Mouse (Mus musculus): ENCODE results near the gene Uspl1. TPM values are rescaled to one million over a fixed set of nuclear protein-coding genes. Genes with fewer than 3 reads are reported as not detected.

Uspl1 gene
- polyA plus RNA-seq, 1 experiment from 2014 or later: 65.1 TPM

GRCm38 (mm10) chr5:149247047-149247904, 63.1 kb downstream of the Uspl1 start:
- DNase-seq (no peak), ATAC-seq (ENCODE audit: low FRiP score, low TSS enrichment) (no peak)
- Histone ChIP-seq H3K27me3 (ENCODE audit: control insufficient read depth, insufficient read depth, low read length) (no peaks in the 10 kb centered on the region), H3K27ac (replicated peaks; ENCODE audit: low read depth, low read length) (no peak overlapping the region), H3K9me3 (ENCODE audit: control insufficient read depth, low read length) (no peaks in the 10 kb centered on the region), H3K4me2 (ENCODE audit: low read length) (no peak overlapping the region), H3K36me3 (ENCODE audit: control insufficient read depth, insufficient read depth, low read length) (no peaks in the 10 kb centered on the region), H3K4me1 (ENCODE audit: control insufficient read depth, insufficient read depth, low read length) (0 out of 2 replicates have a peak, but pooled peaks cover 5% of the 10 kb centered on the region), H3K9ac (replicated peaks; ENCODE audit: low read length) (no peak overlapping the region), H3K4me3 (replicated peaks; ENCODE audit: low read depth, low read length) (no peak overlapping the region)
- WGBS: 49% methylated on average over 20 of the region's 20 CpGs

- Histone ChIP-seq H3K4me2 (ENCODE audit: low read length) (no peak overlapping the region), H3K36me3 (ENCODE audit: control insufficient read depth, insufficient read depth, low read length) (no peaks in the 10 kb centered on the region), H3K4me1 (ENCODE audit: control insufficient read depth, insufficient read depth, low read length) (no peaks in the 10 kb centered on the region), H3K4me3 (replicated peaks; ENCODE audit: low read depth, low read length) (no peak overlapping the region), H3K27ac (replicated peaks; ENCODE audit: low read depth, low read length) (no peak overlapping the region), H3K9me3 (ENCODE audit: control insufficient read depth, low read length) (no peaks in the 10 kb centered on the region), H3K27me3 (ENCODE audit: control insufficient read depth, insufficient read depth, low read length) (no peaks in the 10 kb centered on the region), H3K9ac (replicated peaks; ENCODE audit: low read length) (no peak overlapping the region)
- DNase-seq: no peak
- WGBS: 84% methylated on average over 3 of the region's 3 CpGs
- no peak for ATAC-seq (ENCODE audit: low FRiP score, low TSS enrichment)
Measured at GRCm38 (mm10) chr5:149252303-149252702, 68.2 kb downstream of the Uspl1 start.

- no peak overlapping the region for H3K9ac ChIP-seq (replicated peaks; ENCODE audit: low read length)
- no peaks in the 10 kb centered on the region for H3K36me3 ChIP-seq (ENCODE audit: control insufficient read depth, insufficient read depth, low read length)
- no peak for ATAC-seq (ENCODE audit: low FRiP score, low TSS enrichment)
- H3K4me3 ChIP-seq (replicated peaks; ENCODE audit: low read depth, low read length): no peak overlapping the region
- H3K4me2 ChIP-seq (ENCODE audit: low read length): no peak overlapping the region
- H3K27me3 ChIP-seq (ENCODE audit: control insufficient read depth, insufficient read depth, low read length): no peaks in the 10 kb centered on the region
- WGBS: 73% methylated on average over 2 of the region's 2 CpGs
- no peak for DNase-seq
- H3K4me1 ChIP-seq (ENCODE audit: control insufficient read depth, insufficient read depth, low read length): peaks cover 8% of the 10 kb centered on the region
- H3K27ac ChIP-seq (replicated peaks; ENCODE audit: low read depth, low read length): no peak overlapping the region
- no peaks in the 10 kb centered on the region for H3K9me3 ChIP-seq (ENCODE audit: control insufficient read depth, low read length)
Measured at GRCm38 (mm10) chr5:149253491-149253890, 69.3 kb downstream of the Uspl1 start.

GRCm38 (mm10) chr5:149255522-149255921, 71.4 kb downstream of the Uspl1 start:
- Histone ChIP-seq H3K9ac (replicated peaks; ENCODE audit: low read length) (no peak overlapping the region), H3K9me3 (ENCODE audit: control insufficient read depth, low read length) (no peaks in the 10 kb centered on the region), H3K36me3 (ENCODE audit: control insufficient read depth, insufficient read depth, low read length) (no peaks in the 10 kb centered on the region), H3K27ac (replicated peaks; ENCODE audit: low read depth, low read length) (no peak overlapping the region), H3K4me3 (replicated peaks; ENCODE audit: low read depth, low read length) (no peak overlapping the region), H3K4me1 (ENCODE audit: control insufficient read depth, insufficient read depth, low read length) (peaks cover 15% of the 10 kb centered on the region), H3K27me3 (ENCODE audit: control insufficient read depth, insufficient read depth, low read length) (no peaks in the 10 kb centered on the region), H3K4me2 (ENCODE audit: low read length) (no peak overlapping the region)
- 87% methylated on average over 2 of the region's 2 CpGs for WGBS
- ATAC-seq (ENCODE audit: low FRiP score, low TSS enrichment) (no peak), DNase-seq (no peak)

GRCm38 (mm10) chr5:149257518-149258281, 73.5 kb downstream of the Uspl1 start:
- ATAC-seq (ENCODE audit: low FRiP score, low TSS enrichment) (no peak), DNase-seq (peak; percentile 50)
- no peak overlapping the region for H3K4me2 ChIP-seq (ENCODE audit: low read length)
- H3K4me1 ChIP-seq (ENCODE audit: control insufficient read depth, insufficient read depth, low read length): peaks cover 15% of the 10 kb centered on the region
- H3K27me3 ChIP-seq (ENCODE audit: control insufficient read depth, insufficient read depth, low read length): no peaks in the 10 kb centered on the region
- no peaks in the 10 kb centered on the region for H3K36me3 ChIP-seq (ENCODE audit: control insufficient read depth, insufficient read depth, low read length)
- no peaks in the 10 kb centered on the region for H3K9me3 ChIP-seq (ENCODE audit: control insufficient read depth, low read length)
- H3K4me3 ChIP-seq (replicated peaks; ENCODE audit: low read depth, low read length): no peak overlapping the region
- no peak overlapping the region for H3K27ac ChIP-seq (replicated peaks; ENCODE audit: low read depth, low read length)
- no peak overlapping the region for H3K9ac ChIP-seq (replicated peaks; ENCODE audit: low read length)
- WGBS: 48% methylated on average over 14 of the region's 14 CpGs

- Histone ChIP-seq H3K4me2 (ENCODE audit: low read length) (peak overlapping the region; percentile 19; the same call in 1 of the 2 replicates), H3K9me3 (ENCODE audit: control insufficient read depth, low read length) (no peaks in the 10 kb centered on the region), H3K36me3 (ENCODE audit: control insufficient read depth, insufficient read depth, low read length) (no peaks in the 10 kb centered on the region), H3K9ac (replicated peaks; ENCODE audit: low read length) (no peak overlapping the region; the same call in 1 of the 2 replicates), H3K4me3 (replicated peaks; ENCODE audit: low read depth, low read length) (no peak overlapping the region), H3K27ac (replicated peaks; ENCODE audit: low read depth, low read length) (peak overlapping the region; percentile 61), H3K4me1 (ENCODE audit: control insufficient read depth, insufficient read depth, low read length) (peaks cover 15% of the 10 kb centered on the region), H3K27me3 (ENCODE audit: control insufficient read depth, insufficient read depth, low read length) (no peaks in the 10 kb centered on the region)
- ATAC-seq (ENCODE audit: low FRiP score, low TSS enrichment): peak; percentile 14; the same call in 1 of the 2 replicates
- 33% methylated on average over 16 of the region's 16 CpGs for WGBS
- DNase-seq: peak; percentile 69
Measured at GRCm38 (mm10) chr5:149259093-149259492, 74.9 kb downstream of the Uspl1 start.

- Histone ChIP-seq H3K27me3 (ENCODE audit: control insufficient read depth, insufficient read depth, low read length) (no peaks in the 10 kb centered on the region), H3K9ac (replicated peaks; ENCODE audit: low read length) (no peak overlapping the region), H3K4me1 (ENCODE audit: control insufficient read depth, insufficient read depth, low read length) (peaks cover 15% of the 10 kb centered on the region), H3K27ac (replicated peaks; ENCODE audit: low read depth, low read length) (no peak overlapping the region), H3K4me3 (replicated peaks; ENCODE audit: low read depth, low read length) (no peak overlapping the region), H3K36me3 (ENCODE audit: control insufficient read depth, insufficient read depth, low read length) (no peaks in the 10 kb centered on the region), H3K9me3 (ENCODE audit: control insufficient read depth, low read length) (no peaks in the 10 kb centered on the region), H3K4me2 (ENCODE audit: low read length) (no peak overlapping the region)
- DNase-seq (no peak), ATAC-seq (ENCODE audit: low FRiP score, low TSS enrichment) (no peak)
- 75% methylated on average over 7 of the region's 7 CpGs for WGBS
Measured at GRCm38 (mm10) chr5:149261449-149261848, 77.3 kb downstream of the Uspl1 start.

GRCm38 (mm10) chr5:149261866-149262265, 77.7 kb downstream of the Uspl1 start:
- H3K27me3 ChIP-seq (ENCODE audit: control insufficient read depth, insufficient read depth, low read length): no peaks in the 10 kb centered on the region
- H3K9ac ChIP-seq (replicated peaks; ENCODE audit: low read length): no peak overlapping the region
- H3K4me3 ChIP-seq (replicated peaks; ENCODE audit: low read depth, low read length): no peak overlapping the region
- H3K4me2 ChIP-seq (ENCODE audit: low read length): no peak overlapping the region
- H3K4me1 ChIP-seq (ENCODE audit: control insufficient read depth, insufficient read depth, low read length): peaks cover 15% of the 10 kb centered on the region
- 60% methylated on average over 6 of the region's 6 CpGs for WGBS
- DNase-seq (no peak), ATAC-seq (ENCODE audit: low FRiP score, low TSS enrichment) (no peak)
- no peaks in the 10 kb centered on the region for H3K9me3 ChIP-seq (ENCODE audit: control insufficient read depth, low read length)
- H3K36me3 ChIP-seq (ENCODE audit: control insufficient read depth, insufficient read depth, low read length): no peaks in the 10 kb centered on the region
- H3K27ac ChIP-seq (replicated peaks; ENCODE audit: low read depth, low read length): no peak overlapping the region

Measured in midbrain, embryonic 14.5 days (tissue).